Mouse (Mus musculus): ENCODE data around the gene Grin2d. TPM values are rescaled to one million over a fixed set of nuclear protein-coding genes. Genes with fewer than 3 reads are reported as not detected.

Grin2d gene
- total RNA-seq, 2 experiments from 2014 or later, result 21.2 to 22.3 TPM

GRCm38 (mm10) chr7:45865925-45866910, 12.0 kb downstream of the Grin2d start:
- peak; percentile 86 to 93 for DNase-seq (ENCODE audit: low spot score in 2 of 2)

DNA sequence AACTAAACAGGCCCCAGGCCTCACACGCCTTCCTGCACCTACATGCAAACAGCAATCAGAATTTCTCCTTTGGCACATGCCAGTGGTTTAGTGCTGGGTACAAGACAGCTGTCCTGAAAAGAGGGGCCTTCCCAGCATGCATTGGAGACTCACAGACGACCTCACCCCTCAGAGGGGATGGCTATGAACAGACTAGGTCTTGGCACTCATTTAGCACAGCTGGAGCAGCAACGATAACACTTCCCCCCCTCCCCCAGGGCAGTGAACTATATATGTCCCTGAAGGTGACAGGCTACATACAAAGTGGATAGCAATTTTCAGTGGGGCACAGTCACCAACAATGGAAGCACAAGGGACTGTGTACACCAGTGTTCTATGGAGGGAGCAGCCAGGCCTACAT, 13.7 kb downstream of the Grin2d start:
- intact Hi-C loops (cut with DNase I), result no loop called here
- no peak for DNase-seq (ENCODE audit: low spot score in 2 of 2)

More at GRCm38 (mm10) chr7:45865925-45866910, 12.0 kb downstream of the Grin2d start:
- intact Hi-C loops (cut with DNase I), result no loop called here

DNA sequence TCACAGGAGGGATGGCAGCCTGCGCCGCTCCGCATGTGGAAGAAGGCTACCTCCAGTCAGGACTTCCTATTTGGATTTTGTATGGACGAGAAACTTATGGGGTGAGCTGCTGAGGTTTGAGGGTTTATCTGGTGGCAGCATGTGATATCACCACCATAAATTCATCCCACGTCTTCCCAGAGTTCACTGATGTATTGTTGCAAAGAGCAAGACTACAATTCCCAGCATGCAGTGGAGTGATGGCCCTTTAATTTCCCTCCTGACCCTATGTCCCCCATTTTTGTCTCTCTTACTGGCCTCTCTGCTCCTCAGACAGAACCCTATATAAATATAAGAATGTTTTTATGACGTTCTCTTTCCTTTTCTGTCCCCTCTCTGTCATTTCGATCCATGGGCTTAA, 15.4 kb downstream of the Grin2d start:
- intact Hi-C loops (cut with DNase I), result no loop called here
- DNase-seq (ENCODE audit: low spot score in 2 of 2), result no peak

GRCm38 (mm10) chr7:45859008-45859407, 19.2 kb downstream of the Grin2d start:
- intact Hi-C loops (cut with DNase I), result no loop called here
- no peak for DNase-seq (ENCODE audit: low spot score in 2 of 2)

DNA sequence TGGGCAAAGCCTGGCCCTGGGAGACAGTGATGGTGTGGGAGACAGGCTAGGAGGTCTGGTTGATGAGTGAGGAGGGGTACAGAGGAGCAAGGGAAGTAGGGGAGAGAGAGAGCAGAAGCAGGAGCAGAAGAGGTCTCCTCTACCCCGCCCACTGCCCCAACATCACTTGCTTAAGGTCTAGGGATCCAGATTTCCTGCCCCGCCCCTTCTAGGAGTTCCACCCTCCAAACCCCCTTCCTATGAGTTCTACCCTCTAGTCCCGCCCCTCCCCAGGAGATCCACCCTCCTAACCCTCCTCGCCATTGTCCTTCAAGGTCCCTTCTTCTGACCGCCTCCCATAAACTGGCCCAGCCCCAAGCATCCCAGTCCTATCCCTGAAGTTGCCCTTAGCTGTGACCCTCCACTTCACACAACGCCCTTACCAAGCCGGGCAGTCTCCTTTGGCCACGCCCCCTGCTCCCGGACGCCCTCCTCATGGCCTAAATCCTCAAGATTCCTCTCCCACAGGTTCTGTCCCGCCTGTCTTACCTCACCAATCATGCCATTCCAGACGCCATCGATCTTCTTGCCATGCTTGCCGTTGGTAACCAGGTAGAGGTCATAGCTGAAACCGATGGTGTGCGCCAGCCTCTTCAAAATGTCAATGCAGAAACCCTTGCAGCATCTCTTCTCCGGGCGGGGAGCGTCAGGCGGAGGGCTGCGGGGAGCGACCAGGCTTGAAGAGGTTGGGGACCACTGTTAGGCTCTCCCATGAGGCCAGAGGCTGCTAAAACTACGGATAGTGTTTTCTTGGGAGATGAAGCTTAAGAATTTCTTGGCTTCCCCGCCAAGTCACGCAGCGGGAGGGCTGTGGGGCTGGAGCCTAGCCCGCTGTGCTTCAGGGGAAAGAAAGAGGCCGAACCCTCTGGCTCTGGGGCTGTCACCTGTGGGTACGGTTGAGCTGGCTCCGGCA, 21.0 kb downstream of the Grin2d start:
- DNase-seq (ENCODE audit: low spot score in 2 of 2), result no peak

GRCm38 (mm10) chr7:45853089-45853488, 25.1 kb downstream of the Grin2d start:
- no peak for DNase-seq (ENCODE audit: low spot score in 2 of 2)
- intact Hi-C loops (cut with DNase I), result no loop called here

More for the DNA sequence above, 21.0 kb downstream of the Grin2d start:
- intact Hi-C loops (cut with DNase I), result no loop called here

GRCm38 (mm10) chr7:45850661-45851060, 27.5 kb downstream of the Grin2d start:
- DNase-seq (ENCODE audit: low spot score in 2 of 2), result no peak
- intact Hi-C loops (cut with DNase I), result no loop called here

- DNase-seq (ENCODE audit: low spot score in 2 of 2), result no peak
- intact Hi-C loops (cut with DNase I), result no loop called here
Measured at GRCm38 (mm10) chr7:45848447-45849027, 29.6 kb downstream of the Grin2d start.

GRCm38 (mm10) chr7:45842950-45843744, 35.0 kb downstream of the Grin2d start:
- no peak for DNase-seq (ENCODE audit: low spot score in 2 of 2)
- intact Hi-C loops (cut with DNase I), result no loop called here

- intact Hi-C loops (cut with DNase I), result no loop called here
- no peak for DNase-seq (ENCODE audit: low spot score in 2 of 2)
Measured at GRCm38 (mm10) chr7:45833924-45834323, 44.3 kb downstream of the Grin2d start.

DNA sequence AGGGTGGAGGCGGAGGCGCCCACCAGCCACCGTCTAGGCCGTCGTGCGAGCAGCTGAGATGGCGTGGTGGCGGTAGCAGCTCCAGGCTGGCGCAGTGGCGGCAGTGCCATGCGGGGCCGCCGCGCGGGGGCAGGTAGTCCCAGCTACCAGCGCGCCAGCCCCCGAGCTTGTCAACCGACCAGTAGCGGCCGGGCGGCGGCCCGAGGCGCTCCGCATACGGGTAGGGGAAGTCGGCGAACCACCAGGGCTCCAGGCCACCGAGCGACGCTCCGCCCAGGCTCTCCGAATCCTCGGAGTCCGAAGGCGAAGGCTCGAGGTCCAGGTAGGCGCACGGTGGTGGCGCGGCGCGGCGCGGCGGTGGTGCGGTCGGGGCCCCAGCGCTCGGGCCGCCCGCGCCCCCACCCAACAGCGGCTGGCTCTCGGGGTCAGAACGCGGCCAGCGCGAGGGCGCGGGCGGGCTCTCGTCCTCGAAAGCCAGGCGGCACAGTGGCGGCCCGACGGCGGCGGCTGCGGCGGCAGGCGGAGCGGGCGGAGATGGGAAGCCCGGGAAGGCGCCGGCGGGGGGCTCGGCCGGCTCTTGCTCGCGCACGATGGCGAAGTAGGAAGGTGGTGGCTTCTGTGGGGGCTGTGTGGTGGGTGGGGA, 44.9 kb downstream of the Grin2d start:
- DNase-seq (ENCODE audit: low spot score in 2 of 2), result no peak
- intact Hi-C loops (cut with DNase I), result no loop called here

DNA sequence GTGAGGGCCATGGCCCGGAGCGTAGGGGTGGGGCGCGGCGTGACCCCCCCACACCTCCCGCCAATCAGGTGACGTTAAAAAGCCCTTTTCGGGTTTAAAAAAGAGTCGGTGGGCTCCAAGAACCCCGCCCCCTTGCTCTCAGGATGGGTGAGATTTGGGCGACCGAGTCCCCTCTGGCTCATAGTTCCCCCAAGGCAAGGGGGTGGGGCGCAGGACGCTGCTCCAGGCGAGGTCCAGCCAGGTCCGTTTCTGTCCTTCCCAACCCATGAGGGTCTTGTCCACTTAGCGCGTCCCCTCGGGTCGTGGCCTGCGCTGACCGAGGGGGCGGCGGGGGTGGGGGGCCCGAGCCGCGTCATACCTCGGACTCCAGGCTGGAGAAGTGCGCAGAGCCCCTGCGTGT, 45.8 kb downstream of the Grin2d start:
- intact Hi-C loops (cut with DNase I), result no loop called here
- no peak for DNase-seq (ENCODE audit: low spot score in 2 of 2)

- intact Hi-C loops (cut with DNase I), result no loop called here
- no peak for DNase-seq (ENCODE audit: low spot score in 2 of 2)
Measured at GRCm38 (mm10) chr7:45831128-45831525, 47.1 kb downstream of the Grin2d start.

DNA sequence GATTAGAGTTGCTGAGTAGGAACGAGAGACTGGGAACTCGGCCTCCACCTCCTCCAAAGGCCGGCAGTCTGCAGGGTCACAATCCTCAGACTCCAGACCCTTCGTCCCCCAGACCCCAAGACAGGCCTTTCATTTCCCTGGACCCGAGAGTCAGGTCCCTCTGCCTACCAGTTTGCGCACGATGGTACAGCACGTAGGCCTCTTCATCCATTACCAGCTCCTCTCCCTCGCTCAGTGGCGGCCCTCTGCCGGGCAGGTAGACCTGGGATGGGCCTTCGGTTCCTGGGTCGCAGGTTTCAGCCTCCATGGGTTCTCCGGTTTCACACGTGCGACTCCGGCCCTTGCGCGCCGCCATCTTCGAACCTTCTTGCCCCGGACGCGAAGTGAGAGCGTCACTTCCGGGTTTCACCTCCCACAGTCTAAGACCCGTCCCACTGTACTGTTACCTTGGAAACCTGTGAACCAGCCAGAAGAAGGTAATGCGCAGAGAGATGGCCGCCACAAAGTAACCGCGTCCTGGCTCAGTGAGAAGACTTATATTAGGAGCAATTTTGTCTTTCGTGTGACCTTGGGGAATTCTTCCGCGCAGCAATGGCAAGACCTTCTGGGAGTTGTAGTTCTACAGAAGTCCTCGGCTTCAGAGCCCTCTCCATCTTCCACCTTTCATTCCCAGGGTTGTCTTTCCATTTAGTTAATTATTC, 47.6 kb downstream of the Grin2d start, which contains the start of gene Grwd1:
Gene Grwd1 (minus strand): TSS at position 518 of the 701 bp plus-strand sequence.
- peak; percentile 87 to 90 for DNase-seq (ENCODE audit: low spot score in 2 of 2)
- intact Hi-C loops (cut with DNase I), result no loop called here

DNA sequence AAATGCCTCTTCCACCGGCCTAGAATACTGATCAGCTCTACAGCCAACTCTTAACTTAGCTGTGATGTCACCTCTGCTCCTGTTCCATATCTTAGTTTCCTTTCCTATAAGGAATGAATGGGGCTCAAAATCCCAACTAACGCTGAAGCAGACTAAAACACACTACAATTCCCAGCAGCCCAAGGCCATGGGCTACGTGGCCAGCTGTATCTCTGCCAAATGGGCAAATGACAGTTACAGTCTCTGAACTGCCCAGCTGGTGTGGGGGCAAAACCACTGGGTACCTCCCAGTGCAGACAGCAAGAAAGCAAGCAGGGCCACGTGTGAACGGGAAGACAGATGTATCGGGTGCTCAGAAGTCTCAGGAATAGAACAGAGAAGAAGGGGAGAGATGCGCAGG, 51.5 kb downstream of the Grin2d start:
- no peak for DNase-seq (ENCODE audit: low spot score in 2 of 2)
- intact Hi-C loops (cut with DNase I), result no loop called here

- no peak for DNase-seq (ENCODE audit: low spot score in 2 of 2)
- intact Hi-C loops (cut with DNase I), result no loop called here
Measured at GRCm38 (mm10) chr7:45824598-45824997, 53.6 kb downstream of the Grin2d start, which contains the start of gene Kcnj14. Kcnj14 (minus strand) TSS chr7:45824782.

GRCm38 (mm10) chr7:45820913-45821312, 57.3 kb downstream of the Grin2d start:
- DNase-seq (ENCODE audit: low spot score in 2 of 2), result no peak
- intact Hi-C loops (cut with DNase I), result no loop called here

GRCm38 (mm10) chr7:45819843-45820242, 58.3 kb downstream of the Grin2d start:
- DNase-seq (ENCODE audit: low spot score in 2 of 2), result no peak
- intact Hi-C loops (cut with DNase I), result no loop called here
